Mouse (Mus musculus) frontal cortex, adult (tissue): ENCODE measurements around the gene Kdm7a.

Experiments used
- ATAC-seq: cut with Nextera tagmentation; 2 replicates; pipeline ENCODE4 v1.9.2; 2017; ENCODE audit warnings: mild to moderate bottlenecking, moderate library complexity, mixed read lengths; ENCODE audit not compliant: low TSS enrichment

The Kdm7a gene

DNA sequence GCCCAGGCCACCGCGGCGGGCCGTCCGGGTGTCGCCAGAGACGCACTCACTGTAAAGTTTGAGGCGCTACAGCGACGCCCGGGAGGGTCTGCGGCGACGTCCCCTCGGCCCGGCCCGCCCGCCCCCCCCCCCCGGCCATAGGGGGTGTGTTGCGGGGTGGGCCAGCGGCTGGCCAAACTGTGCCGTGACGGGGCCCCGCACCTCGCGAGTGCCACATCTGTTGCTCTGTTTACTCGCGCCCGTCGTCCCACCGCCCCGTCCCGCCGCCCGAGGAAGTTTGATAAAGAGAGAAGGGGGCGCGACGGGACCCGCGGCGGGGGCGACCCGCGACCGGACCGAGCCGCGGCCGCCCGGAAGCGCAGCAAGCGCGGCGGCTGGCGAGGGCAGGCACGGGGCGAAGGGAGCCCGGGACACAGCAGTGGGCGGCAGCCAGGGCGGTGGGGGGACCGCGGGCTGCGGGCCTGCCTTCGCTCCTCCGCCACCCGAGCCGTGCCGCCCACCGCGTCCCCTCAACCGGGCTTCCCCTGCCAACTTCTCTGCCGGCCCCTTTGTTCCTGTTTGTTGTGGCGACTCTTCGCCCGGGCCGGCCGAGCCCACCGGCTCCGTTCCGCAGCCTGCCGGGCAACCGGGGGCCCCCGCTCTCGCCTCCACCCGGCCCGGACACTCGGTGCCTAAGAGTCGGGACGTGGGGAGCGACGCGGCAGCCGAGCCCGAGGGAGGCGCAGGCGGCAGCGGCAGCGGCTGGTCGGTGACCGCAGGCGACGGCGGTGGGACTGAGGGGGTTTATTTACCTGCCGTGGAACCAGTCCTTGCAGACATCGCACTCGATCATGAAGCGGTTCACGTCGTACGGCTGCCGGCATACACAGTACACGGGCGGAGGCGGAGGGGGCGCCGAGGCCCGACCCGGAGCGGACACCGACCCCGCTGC, 674 bp downstream of the Kdm7a start:
- ATAC-seq: peak; percentile 20

DNA sequence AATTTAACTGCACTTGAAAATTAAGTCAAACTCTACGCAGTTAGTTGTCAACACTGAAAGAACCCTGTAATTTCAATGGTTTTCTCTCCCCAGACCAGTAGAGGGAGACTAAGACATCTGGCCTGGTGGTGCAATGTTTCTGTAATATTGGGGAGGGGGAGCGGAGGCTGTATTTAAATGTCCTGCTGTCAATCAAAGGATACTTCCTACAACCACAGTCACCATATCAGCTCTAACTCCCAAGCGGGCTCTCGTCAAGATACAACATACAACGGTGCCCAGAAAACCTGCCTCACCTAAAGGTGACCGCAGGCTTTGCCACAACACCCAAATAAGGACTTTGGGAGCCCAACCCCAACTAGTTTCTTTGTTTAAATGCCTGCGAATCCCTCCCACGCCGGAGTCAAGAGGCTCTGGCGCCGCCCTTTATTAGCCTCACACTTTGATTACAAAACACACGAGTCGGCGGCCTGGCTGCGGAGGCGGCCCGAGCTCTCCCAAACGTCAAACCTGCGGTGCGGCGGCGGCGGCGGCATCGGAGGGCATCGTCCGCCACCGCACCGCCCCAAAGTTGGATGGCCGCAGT, 1.4 kb downstream of the Kdm7a start:
- 0 out of 2 replicates have a peak, but pooled peaks have one; percentile 6 for ATAC-seq

DNA sequence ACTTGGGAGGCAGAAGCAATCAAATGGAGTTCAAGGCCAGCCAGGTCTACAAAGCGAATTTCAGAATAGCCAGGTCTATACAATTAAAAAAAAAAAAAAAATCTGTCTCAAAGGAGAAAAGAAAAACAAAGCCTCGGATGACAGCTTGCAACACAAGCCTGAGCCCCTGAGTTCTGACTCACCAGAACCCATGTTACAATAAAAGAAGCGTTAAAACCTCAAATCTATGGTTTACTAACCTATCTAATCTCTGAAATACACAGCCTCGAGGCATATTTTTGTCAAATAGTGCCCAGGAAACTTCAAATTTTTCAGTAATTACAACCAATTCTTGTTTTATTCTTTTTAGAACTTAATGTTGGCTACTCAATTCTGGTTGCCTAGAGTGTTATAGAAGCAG, 2.1 kb downstream of the Kdm7a start:
- no peak for ATAC-seq

DNA sequence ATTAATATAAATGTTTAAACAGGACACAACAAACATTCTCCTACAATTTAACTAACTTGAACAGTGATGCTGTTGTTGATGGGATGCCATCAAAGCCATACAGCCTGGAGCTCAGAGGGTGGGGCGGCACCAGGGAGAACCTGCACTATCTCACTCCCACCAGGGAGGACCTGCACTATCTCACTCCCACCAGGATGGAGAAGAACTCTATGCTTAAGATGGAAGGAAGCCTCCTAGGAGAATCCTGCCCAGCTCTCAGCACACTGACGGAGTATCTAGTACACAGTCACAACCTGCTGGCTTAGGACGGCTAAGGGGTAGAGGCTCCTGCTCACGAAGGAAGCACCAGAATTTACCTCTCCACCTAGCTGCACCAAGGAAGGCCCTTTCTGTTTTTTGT, 3.4 kb downstream of the Kdm7a start:
- ATAC-seq: no peak

DNA sequence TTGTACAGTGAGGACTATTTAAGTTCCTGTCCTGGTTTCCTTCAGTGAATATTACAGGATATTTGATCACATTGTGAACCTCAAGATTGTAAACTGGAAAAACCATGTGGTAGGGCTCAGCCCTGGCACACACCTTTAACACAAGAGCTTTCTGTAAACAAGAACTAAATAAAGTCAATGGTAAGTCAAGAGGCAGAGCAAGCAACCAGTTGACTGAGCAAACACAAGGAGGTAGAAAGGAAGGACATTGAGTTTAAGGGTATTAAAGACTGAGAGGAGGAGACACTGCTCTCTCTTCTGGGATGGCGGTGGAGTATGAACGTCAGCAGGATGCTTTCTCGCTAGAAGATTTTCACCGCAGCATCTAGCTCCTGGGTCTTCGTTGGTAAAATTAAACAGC, 13.6 kb downstream of the Kdm7a start:
- no peak for ATAC-seq

DNA sequence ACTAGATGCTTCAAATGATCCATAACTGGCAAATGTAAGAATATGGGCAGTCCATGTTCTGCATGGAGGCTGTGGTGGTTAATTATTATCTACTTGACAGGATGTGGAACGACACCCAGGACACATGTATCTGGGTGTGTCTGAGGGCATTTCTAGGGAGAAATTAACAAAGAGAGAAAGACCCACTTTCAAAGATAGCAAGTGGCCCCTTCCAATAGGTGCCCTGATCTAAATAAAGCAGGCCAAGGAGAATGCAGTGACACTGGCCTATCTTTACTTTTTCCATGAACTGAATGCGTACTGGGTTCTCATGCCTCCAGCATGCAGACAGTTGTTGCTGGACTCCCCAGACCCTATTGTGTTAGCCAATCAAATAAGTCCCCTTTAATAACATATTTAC, 15.1 kb downstream of the Kdm7a start:
- no peak for ATAC-seq

DNA sequence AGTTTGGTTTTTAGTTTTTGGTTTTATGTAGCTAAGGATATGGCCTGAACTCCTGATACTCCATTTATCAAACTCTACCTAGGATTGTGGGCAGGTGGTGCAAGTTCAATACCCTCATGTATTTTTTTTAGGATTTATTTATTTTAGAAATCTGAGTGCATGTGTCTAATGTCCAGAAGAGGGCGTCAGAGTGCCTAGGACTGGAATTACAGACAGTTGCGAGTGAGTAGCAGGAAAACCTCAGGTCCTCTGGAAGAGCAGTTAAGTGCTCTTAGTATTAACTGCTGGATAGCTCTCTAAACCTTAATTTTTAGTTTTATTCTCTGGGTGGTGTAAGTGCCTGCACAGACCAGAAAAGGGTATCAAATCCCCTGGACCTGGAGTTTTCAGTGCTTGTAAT, 19.4 kb downstream of the Kdm7a start:
- ATAC-seq: peak; percentile 46; the same call in 1 of the 2 replicates

DNA sequence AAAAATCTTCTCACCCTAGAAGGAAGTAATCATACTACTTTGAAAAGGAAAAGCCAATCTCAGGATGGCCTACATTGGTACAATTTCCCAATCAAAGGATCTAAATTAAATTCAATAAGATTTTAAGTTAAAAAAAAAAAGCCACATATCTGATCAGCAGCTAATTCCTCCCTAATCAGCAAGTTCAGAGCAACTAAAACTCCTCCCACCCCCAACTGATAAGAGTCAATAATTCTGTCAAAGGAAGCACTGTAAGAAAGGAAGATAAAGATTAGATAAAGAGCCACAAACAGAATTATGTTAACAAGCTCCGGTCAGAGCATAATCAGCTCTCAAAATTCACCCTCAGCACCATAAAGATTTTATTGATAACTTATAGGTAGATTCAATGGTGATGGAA, 37.5 kb downstream of the Kdm7a start:
- no peak for ATAC-seq

DNA sequence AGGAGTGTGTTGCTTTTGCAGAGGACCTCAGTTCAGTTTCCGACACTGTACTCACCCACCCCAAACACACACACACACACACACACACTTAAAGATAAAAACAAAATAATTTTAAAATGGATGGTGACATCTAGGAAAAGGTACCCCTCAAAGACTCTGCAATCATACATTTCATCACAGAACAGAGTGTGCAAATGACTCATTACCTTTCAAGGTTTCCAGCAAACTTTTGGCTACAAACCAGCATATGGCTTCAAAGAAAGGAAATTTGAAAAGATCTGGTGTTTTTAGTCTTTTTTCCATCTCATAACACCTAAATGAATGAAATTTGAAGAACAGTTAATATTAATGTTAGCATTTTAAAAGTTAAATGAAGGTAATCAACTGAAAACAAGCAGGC, 41.7 kb downstream of the Kdm7a start:
- no peak for ATAC-seq

DNA sequence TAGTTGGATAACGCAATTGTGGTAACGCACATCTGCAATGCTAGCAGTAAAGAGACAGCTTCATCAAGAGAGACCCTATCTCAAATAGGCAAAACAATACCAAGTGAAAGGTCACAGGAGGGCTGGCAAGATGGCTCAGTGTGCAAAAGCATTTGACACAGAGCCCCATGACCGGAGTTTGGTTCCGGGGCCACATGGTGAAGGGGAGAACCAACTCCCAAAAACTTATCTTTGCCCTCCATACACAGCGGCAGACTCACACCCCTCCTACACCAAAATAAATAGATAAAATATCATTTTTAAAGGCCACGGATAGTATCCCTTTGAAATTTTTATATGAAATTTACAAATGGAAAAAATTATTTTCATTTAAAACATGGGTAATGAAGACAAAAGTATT, 44.6 kb downstream of the Kdm7a start:
- no peak for ATAC-seq

DNA sequence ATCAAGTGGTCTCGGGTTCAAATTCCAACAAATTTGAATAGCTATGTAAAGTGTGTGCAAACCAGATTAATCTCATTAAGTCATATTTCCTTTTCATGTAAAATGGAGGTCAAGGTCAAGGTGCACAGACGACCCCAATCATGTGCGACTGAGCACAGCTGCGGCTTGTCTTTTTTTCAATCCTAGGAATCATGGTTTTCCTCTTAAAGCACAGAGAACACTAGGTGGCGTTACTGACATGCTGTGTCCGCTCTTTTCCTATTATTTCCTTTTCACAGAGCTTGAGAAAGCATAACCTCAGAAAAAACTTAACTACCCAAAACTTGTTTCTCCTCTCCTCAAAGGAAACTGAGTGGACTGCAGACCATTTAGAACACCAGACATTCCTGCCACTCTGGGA, 60.5 kb downstream of the Kdm7a start:
- 0 out of 2 replicates have a peak, but pooled peaks have one; percentile 50 for ATAC-seq

DNA sequence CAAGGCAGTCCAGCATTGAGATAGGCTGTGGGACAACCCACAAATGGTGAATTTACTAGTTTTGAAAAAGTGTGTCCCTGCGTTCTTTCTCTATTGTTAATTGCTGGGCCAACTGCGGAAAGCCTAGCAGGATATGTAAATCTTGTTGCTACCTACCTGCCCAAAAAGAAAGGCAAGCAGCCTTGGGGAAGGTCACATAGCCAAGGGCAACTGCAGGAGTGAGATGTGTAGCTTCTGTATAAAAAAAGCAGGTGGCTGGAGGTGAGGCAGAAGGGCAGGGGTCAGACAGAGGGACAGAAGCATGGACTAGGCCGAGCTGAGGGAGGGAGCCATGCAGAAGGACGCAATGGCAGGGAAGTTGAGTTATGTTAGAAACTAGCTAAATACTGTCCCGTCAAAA, 74.0 kb downstream of the Kdm7a start:
- no peak for ATAC-seq

DNA sequence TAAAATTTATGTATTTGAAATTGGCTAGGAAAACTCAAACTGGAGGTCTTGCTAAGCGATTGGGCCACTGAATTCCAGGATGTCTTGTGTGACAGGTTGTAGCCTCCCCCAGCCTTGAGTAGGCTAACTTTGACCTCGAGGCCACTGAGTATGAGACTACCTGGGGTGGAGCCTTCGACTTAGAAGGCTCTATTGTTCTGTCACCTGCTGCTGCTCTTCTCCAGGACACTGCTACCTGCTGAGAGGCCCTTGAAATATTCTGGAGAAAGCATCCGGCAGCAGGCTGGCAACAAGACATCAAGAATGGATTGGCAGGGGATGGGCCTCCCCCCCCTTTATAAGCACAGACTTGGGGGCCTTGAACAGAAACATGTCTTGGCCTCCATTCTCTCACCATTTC, 75.1 kb downstream of the Kdm7a start:
- ATAC-seq: no peak

DNA sequence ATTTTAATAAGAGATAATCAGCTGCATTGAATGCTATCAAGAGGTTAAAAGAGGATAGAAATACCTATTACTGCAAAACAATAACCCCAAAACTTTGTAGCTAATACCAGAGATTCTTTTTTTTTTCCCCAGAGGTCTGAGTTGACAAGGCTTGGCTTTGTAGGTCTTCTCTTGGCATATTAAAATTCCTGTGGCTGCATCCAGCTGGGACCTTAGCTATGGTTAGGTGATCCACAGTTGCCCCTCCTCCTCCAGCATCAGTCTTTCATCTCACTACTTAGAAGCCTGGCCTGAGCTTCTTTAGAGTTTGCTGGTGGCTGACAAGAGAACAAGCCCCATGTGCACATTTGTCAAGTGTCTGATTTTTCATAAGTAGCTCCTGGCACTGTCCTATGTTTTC, 81.9 kb downstream of the Kdm7a start:
- no peak for ATAC-seq

DNA sequence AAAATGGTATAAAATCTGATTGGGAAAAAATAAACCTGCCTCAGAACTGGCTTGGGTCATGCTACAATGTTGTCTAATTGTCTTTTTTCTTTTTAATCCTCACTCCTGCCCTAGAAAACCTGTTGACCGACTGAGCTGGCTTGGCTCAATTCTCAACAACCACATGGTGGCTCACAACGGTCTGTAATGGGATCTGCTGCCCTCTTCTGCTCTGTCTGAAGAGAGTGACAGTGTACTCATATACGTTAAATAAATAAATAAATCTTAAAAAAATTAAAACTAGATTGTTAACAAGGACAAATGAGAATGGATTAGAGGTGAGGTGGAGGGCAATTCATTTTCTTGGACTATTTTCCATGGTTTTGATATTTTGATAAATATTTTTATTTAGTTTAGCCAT, 85.9 kb downstream of the Kdm7a start:
- ATAC-seq: no peak

DNA sequence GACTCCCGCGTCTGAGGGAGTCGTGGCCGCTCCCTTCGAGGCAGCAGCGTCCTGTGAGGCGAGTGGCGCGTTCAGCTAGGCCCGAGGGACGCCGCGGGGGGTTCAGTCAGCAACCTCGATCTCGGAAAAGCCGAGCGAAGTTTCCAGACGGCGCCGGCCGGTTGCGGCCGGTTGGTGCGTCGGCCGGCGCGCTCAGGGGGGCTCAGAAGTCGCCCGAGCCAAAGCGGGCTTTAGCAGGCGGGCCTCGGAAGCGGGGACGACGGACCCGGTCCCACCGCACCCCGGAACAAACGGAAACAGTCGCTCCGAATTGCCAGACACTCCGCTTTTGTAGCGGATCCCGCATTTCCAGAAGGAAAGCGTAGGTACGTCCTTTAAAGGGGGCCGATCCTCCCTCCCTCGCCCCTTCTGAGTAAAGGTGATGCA, 88.1 kb downstream of the Kdm7a start:
- no peak; the same call in 1 of the 2 replicates for ATAC-seq

DNA sequence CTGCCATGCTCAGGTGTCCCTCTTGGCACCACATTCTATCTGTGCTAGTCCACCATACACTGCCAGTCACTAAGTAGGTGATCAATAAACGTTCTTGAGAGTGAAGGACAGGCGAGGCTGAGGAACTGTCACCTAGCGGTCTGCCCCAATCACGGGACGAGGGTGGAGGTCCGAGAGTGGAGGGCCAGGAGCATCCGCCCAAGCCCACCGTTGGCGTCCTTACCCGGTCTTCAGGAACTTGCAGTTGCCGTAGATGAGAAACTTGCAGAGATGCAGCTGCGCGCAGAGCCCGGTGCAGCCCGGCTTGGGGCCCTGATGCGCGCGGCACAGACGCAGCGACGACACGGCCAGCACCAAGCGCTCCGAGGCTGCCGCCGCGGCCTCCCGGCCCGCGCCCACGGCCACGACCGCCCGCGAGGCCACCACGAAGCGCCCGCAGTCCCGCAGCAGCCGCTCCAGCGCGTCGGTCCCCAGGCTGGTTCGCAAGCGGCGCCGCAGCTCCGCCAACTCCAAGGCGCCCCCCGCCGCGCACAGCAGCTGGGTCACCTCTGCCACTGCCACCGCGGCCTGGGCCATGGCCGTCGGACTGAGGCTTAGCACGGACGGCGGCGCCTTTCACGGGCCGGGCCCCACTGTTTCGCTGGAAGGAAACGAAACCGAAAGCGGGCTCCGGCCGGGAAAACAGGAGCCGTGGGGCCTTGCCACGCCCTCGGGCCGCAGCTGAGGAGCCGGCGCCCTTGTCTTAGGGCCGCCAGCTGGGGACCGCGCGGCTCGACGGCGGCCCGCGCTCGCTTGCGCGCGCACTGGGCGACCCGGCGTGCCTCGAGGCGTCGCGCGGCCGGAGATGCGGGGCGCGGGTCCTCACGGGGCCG, 88.8 kb downstream of the Kdm7a start, which contains the start of gene Parp12:
Gene Parp12, minus strand, starts transcription at position 766 of the 872 bp plus-strand sequence.
- ATAC-seq: peak; percentile 72

DNA sequence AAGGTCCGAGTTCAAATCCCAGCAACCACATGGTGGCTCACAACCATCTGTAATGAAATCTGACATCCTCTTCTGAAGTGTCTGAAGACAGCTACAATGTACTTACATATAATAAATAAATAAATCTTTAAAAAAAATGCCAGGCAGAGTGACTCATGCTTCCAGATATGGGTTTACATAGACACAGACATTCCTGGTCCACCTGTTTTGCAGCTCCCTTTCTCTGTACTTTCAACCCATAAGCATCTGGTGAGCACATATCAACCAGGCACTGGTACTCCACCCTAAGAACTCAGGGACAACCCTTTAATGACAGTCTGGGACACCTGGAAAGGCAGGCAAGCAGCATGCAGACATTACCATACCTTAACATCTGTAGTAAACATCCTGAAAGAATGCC, 91.2 kb downstream of the Kdm7a start:
- ATAC-seq: no peak

DNA sequence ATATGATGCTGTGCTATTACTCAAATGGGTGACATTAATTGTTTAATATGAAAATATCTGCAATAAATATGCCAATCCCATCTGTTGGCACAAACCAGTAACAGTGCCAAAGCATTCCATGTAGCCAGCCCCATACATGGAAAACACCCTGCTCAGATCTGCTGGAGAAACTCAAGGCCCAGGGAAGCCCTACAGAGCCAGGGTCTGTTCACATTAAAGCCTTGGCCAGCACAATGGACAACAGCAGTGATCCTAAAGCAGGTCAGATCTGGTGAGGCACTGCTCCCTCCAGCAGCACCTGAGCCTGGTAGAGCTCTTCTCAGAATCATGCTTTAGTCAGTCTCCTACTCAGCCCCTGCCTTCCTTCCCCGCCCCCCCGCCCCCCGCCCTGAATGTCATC, 93.4 kb downstream of the Kdm7a start:
- ATAC-seq: no peak

DNA sequence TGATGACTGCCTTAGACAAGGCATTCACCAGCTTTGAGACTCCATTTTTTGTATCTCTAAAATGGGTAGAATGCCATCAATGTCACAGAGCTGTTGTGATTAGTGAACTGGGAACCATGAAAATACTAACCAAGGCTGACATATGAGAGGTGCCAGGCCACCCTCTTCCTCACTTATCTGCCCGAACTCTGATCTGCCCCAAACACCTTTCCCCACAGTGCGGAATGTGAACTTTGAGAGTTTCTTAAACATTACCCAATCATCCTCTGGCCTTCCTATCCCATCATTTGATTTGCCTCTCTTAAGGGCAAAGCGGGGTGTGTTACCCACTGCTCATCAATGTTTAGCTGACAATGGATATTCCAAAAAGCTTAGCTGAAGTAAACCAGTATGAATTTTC, 93.9 kb downstream of the Kdm7a start:
- no peak for ATAC-seq

DNA sequence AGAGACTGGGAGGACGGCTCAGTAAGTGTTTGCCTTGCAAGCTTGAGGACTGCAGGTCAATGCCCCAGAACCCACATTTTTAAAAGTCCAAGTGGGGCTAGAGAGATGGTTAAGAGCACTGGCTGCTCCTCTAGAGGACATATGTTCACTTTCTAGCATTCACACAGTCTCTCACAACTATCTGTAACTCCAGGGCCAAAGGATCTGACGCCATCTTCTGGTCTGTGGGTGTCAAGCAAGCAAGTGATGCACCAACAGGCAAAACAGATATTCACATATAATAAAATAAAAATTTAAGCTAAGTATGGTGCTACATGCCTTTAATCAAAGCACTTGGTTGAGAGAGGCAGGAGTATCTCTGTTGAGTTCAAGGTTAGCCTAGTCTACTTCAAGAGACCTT, 99.8 kb downstream of the Kdm7a start:
- no peak for ATAC-seq

DNA sequence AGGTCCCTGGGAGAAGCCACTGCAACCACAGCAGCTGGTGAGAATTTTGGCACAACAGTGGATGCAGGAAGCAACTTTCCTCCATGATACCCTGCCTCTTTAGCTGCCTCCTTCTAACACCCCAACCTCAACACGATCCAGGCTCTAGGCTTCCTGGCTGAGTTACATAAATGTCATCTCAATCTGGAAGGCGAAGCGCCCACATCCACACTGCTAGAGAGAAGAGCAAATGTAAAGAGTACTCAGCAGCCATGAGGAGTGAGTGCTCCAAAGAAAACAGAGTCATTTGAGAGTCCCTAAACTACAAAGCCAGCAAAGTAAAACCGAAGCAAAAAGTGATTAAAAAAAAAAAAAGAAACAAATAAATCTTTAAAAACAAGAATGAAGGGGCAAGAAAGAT, 102.0 kb downstream of the Kdm7a start:
- peak; percentile 95 for ATAC-seq
